Mouse (Mus musculus) limb, embryonic 14.5 days (tissue): ENCODE measurements around the gene Axin2. TPM values are rescaled to one million over a fixed set of nuclear protein-coding genes. Genes with fewer than 3 reads are reported as not detected.

ENCODE experiments used
- ATAC-seq: fragments of 200-750 bp; cut with Nextera tagmentation; 2 replicates; pipeline ENCODE4 v1.8.0; 2017; ENCODE audit warnings: low read depth, moderate number of reproducible peaks, moderate TSS enrichment; ENCODE audit not compliant: low FRiP score
- DNase-seq: peaks from one replicate; pipeline ENCODE4 v3.0.0-alpha.2; 2015; ENCODE audit warnings: low spot score
- H3K27ac ChIP-seq: fragments of 300-500 bp; sonication (generic); replicated peaks from 2 replicates; pipeline ENCODE4 v1.5.1; 2014; ENCODE audit warnings: low read depth, mild to moderate bottlenecking, low read length, moderate library complexity, mixed read lengths
- H3K27me3 ChIP-seq: fragments of 300-500 bp; sonication (generic); 2 replicates; pipeline ENCODE4 v1.6.1; 2014; ENCODE audit warnings: low read length, mixed read lengths; ENCODE audit not compliant: control insufficient read depth, insufficient read depth
- H3K36me3 ChIP-seq: fragments of 300-500 bp; sonication (generic); 2 replicates; pipeline ENCODE4 v1.6.1; 2014; ENCODE audit warnings: mild to moderate bottlenecking, low read length, moderate library complexity, mixed read lengths; ENCODE audit not compliant: control insufficient read depth, insufficient read depth
- H3K4me1 ChIP-seq: fragments of 300-500 bp; sonication (generic); 2 replicates; pipeline ENCODE4 v1.6.1; 2014; ENCODE audit warnings: antibody characterized with exemption, low read length, mixed read lengths; ENCODE audit not compliant: control insufficient read depth, insufficient read depth
- H3K4me2 ChIP-seq: fragments of 300-500 bp; sonication (generic); replicated peaks from 2 replicates; pipeline ENCODE4 v1.6.1; 2014; ENCODE audit warnings: low read depth, mild to moderate bottlenecking, low read length, moderate library complexity; ENCODE audit not compliant: severe bottlenecking
- H3K4me3 ChIP-seq: fragments of 300-500 bp; sonication (generic); replicated peaks from 2 replicates; pipeline ENCODE4 v1.5.1; 2014; ENCODE audit warnings: low read length
- H3K9ac ChIP-seq: fragments of 300-500 bp; sonication (generic); 2 replicates; pipeline ENCODE4 v1.6.1; 2014; ENCODE audit warnings: mild to moderate bottlenecking, low read depth, low read length, moderate library complexity; ENCODE audit not compliant: severe bottlenecking
- H3K9me3 ChIP-seq: fragments of 300-500 bp; sonication (generic); 2 replicates; pipeline ENCODE4 v1.6.1; 2016; ENCODE audit warnings: low read length; ENCODE audit not compliant: control insufficient read depth
- POLR2A ChIP-seq: fragments of 200-500 bp; IDR thresholded peaks from 2 replicates; pipeline ENCODE4 v1.8.0; 2012; ENCODE audit warnings: inconsistent platforms, mild to moderate bottlenecking, moderate library complexity, borderline replicate concordance; ENCODE audit not compliant: insufficient read depth, insufficient read length; ENCODE audit errors: extremely low read depth
- WGBS: fragments of 180-500 bp; shearing (Covaris S2); extraction: QIAGEN DNeasy Blood & Tissue Kit; methylation state at CpG from one replicate; pipeline ENCODE4 v1.1.7; 2014; 5-methylcytosine and 5-hydroxymethylcytosine counted together
- polyA plus RNA-seq, 2 experiments: library from polyadenylated mRNA; depleted of rRNA in 1 of 2; stranded (reverse) in 1 of 2; unstranded in 1 of 2; fragments of >200 nt; fragmentation: Nextera tagmentation in 1 of 2; extraction: Ambion mirVana in 1 of 2; gene quantifications; 2 replicates each; pipeline versions ENCODE4 v1.2.1 to v1.2.3; 2012 to 2014

Gene Axin2
- polyA plus RNA-seq, 2 experiments, result 22.6 to 50.9 TPM

GRCm38 (mm10) chr11:108936016-108936792 lies 16.1 kb downstream of the Axin2 start:
- DNase-seq, result no peak
- ATAC-seq, result no peak
- no peak overlapping the region for H3K4me3 ChIP-seq
- WGBS, result 27% methylated on average over 18 of the region's 18 CpGs
- peaks cover 74% of the 10 kb centered on the region for H3K36me3 ChIP-seq
- H3K9me3 ChIP-seq, result no peaks in the 10 kb centered on the region
- no peak for TF ChIP-seq POLR2A
- H3K27ac ChIP-seq, result no peak overlapping the region
- H3K4me2 ChIP-seq, result peak overlapping the region; percentile 5; the same call in 1 of the 2 replicates
- H3K27me3 ChIP-seq, result no peaks in the 10 kb centered on the region
- H3K4me1 ChIP-seq, result peaks cover 45% of the 10 kb centered on the region
- H3K9ac ChIP-seq, result 0 out of 2 replicates have a peak overlapping the region, but pooled peaks have one; percentile 12

- no peak for ATAC-seq
- WGBS, result 58% methylated on average over 19 of the region's 19 CpGs
- H3K27ac ChIP-seq, result 0 out of 2 replicates have a peak overlapping the region, but pooled peaks have one; percentile 43
- no peaks in the 10 kb centered on the region for H3K27me3 ChIP-seq
- H3K36me3 ChIP-seq, result peaks cover 85% of the 10 kb centered on the region
- DNase-seq, result no peak
- H3K4me3 ChIP-seq, result no peak overlapping the region
- no peaks in the 10 kb centered on the region for H3K9me3 ChIP-seq
- no peak for TF ChIP-seq POLR2A
- H3K4me1 ChIP-seq, result peaks cover 20% of the 10 kb centered on the region
- no peak overlapping the region for H3K4me2 ChIP-seq
- no peak overlapping the region for H3K9ac ChIP-seq
Measured at GRCm38 (mm10) chr11:108940655-108941412, 20.7 kb downstream of the Axin2 start.

- Histone ChIP-seq H3K4me1 (peaks cover 14% of the 10 kb centered on the region), H3K27me3 (no peaks in the 10 kb centered on the region), H3K36me3 (peaks cover 90% of the 10 kb centered on the region), H3K9ac (no peak overlapping the region), H3K27ac (no peak overlapping the region), H3K9me3 (no peaks in the 10 kb centered on the region), H3K4me3 (no peak overlapping the region), H3K4me2 (no peak overlapping the region)
- DNase-seq (no peak), ATAC-seq (no peak)
- 92% methylated on average over 18 of the region's 18 CpGs for WGBS
- no peak for TF ChIP-seq POLR2A
Measured at GRCm38 (mm10) chr11:108941836-108942235, 21.7 kb downstream of the Axin2 start.

GRCm38 (mm10) chr11:108943741-108944140 lies 23.6 kb downstream of the Axin2 start:
- Histone ChIP-seq H3K27me3 (no peaks in the 10 kb centered on the region), H3K4me2 (no peak overlapping the region), H3K27ac (no peak overlapping the region), H3K4me3 (no peak overlapping the region), H3K36me3 (peaks cover 88% of the 10 kb centered on the region), H3K9ac (no peak overlapping the region), H3K4me1 (peaks cover 29% of the 10 kb centered on the region), H3K9me3 (no peaks in the 10 kb centered on the region)
- no peak for TF ChIP-seq POLR2A
- 73% methylated on average over 11 of the region's 11 CpGs for WGBS
- DNase-seq (no peak), ATAC-seq (no peak)

- H3K27me3 ChIP-seq, result no peaks in the 10 kb centered on the region
- H3K36me3 ChIP-seq, result peaks cover 86% of the 10 kb centered on the region
- no peaks in the 10 kb centered on the region for H3K9me3 ChIP-seq
- no peak overlapping the region for H3K4me3 ChIP-seq
- H3K9ac ChIP-seq, result no peak overlapping the region
- no peak overlapping the region for H3K4me2 ChIP-seq
- peaks cover 26% of the 10 kb centered on the region for H3K4me1 ChIP-seq
- no peak for TF ChIP-seq POLR2A
- 89% methylated on average over 9 of the region's 9 CpGs for WGBS
- 0 out of 2 replicates have a peak overlapping the region, but pooled peaks have one; percentile 5 for H3K27ac ChIP-seq
- DNase-seq (no peak), ATAC-seq (no peak)
Measured at GRCm38 (mm10) chr11:108945666-108946065, 25.5 kb downstream of the Axin2 start.
